Mouse (Mus musculus): Measurements from ENCODE around the gene Agtpbp1. TPM values are rescaled to one million over a fixed set of nuclear protein-coding genes. Genes with fewer than 3 reads are reported as not detected.

Agtpbp1 gene
- polyA plus RNA-seq, 1 experiment: 7.5 TPM

DNA sequence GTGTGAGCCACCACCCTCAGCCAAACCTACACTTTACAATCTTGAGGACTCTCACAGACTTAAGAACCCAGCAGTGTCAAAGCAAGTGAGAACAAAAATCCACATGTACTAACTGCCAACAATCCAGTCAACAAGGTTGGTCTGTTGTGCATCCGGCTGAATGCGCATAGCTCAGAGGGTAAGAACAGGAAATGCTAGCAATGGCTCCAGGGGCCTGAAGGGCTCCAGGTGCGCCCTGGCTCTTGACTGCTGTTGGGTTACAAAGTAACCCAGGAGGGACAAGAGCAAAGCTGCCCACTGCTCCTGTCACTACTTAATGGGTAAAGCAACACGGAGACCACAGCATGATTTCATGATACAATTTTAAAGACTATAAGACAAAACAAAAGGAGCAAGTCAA lies 81.4 kb downstream of the Agtpbp1 start:
- H3ac ChIP-seq (ENCODE audit: control insufficient read depth, insufficient read length, low read depth): no peak overlapping the region
- TF ChIP-seq FOSL1 (IDR thresholded peaks at IDR 0.05; ENCODE audit: insufficient read depth, low read length, poor library complexity, severe bottlenecking) (no peak), USF1 (IDR thresholded peaks at IDR 0.05; ENCODE audit: low read depth) (no peak), MYOG (IDR thresholded peaks at IDR 0.05; ENCODE audit: control insufficient read depth, extremely low read depth, insufficient read length) (no peak), CTCF (IDR thresholded peaks at IDR 0.05; ENCODE audit: control insufficient read depth, insufficient read depth, insufficient read length) (no peak), MYOD1 (IDR thresholded peaks at IDR 0.05; ENCODE audit: control insufficient read depth, insufficient read length, low read depth) (no peak), MAX (IDR thresholded peaks at IDR 0.05) (no peak), CEBPB (IDR thresholded peaks at IDR 0.05; ENCODE audit: low read depth) (no peak)
- H3K36me3 ChIP-seq (ENCODE audit: control insufficient read depth, insufficient read depth): peaks cover 24% of the 10 kb centered on the region
- no peak overlapping the region for H3K4me3 ChIP-seq (ENCODE audit: insufficient read depth, poor library complexity, severe bottlenecking)
- no peaks in the 10 kb centered on the region for H3K79me3 ChIP-seq (ENCODE audit: low read depth)
- no peaks in the 10 kb centered on the region for H3K79me2 ChIP-seq (ENCODE audit: control insufficient read depth, insufficient read depth)
- H3K27me3 ChIP-seq (ENCODE audit: control insufficient read depth, insufficient read depth, insufficient read length): no peaks in the 10 kb centered on the region

DNA sequence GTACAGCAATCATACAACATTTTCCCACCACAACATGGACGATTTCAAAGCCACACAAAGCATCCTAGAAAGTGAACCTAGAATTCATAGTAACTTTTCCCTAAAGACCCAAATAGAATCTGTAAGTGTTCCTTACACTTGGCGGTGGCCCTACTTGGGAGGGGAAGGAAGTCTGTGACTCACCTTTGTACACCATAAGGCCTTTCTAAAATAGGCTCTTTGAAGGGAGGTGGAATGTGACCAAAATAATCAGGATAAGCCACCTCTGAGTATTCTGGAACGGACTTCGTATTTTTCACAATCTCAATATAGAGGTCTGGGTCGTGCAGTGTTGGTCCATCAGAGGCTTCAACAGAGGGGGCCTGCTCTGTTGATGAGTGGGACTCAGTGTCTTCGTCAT lies 85.2 kb downstream of the Agtpbp1 start:
- Histone ChIP-seq H3ac (ENCODE audit: control insufficient read depth, insufficient read length, low read depth) (no peak overlapping the region), H3K79me2 (ENCODE audit: control insufficient read depth, insufficient read depth) (no peaks in the 10 kb centered on the region), H3K36me3 (ENCODE audit: control insufficient read depth, insufficient read depth) (peaks cover 42% of the 10 kb centered on the region), H3K4me3 (ENCODE audit: insufficient read depth, poor library complexity, severe bottlenecking) (no peak overlapping the region), H3K79me3 (ENCODE audit: low read depth) (no peaks in the 10 kb centered on the region), H3K27me3 (ENCODE audit: control insufficient read depth, insufficient read depth, insufficient read length) (no peaks in the 10 kb centered on the region)
- no peak for TF ChIP-seq MYOG (IDR thresholded peaks at IDR 0.05; ENCODE audit: control insufficient read depth, extremely low read depth, insufficient read length)
- TF ChIP-seq FOSL1 (IDR thresholded peaks at IDR 0.05; ENCODE audit: insufficient read depth, low read length, poor library complexity, severe bottlenecking): no peak
- no peak for TF ChIP-seq USF1 (IDR thresholded peaks at IDR 0.05; ENCODE audit: low read depth)
- TF ChIP-seq CEBPB (IDR thresholded peaks at IDR 0.05; ENCODE audit: low read depth): no peak
- no peak for TF ChIP-seq CTCF (IDR thresholded peaks at IDR 0.05; ENCODE audit: control insufficient read depth, insufficient read depth, insufficient read length)
- no peak for TF ChIP-seq MAX (IDR thresholded peaks at IDR 0.05)

DNA sequence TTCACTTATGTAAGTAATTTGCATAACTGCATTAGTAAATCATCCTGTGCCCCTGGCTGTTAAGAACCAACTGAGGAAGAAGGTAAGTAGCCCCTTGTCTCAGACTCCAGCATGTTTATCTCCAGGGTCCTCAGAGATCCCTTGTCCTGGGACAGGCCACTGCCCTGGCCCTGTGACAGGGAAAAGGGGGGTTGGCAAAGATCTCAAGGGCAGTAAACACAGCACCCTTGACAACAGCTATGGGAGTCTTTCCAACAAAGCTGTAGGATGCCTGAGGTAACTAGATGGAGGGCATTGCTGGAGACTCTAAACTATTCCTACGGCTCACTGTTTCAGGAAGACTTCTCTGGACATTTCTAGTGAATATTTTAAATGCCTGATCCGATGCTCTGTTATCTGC lies 85.7 kb downstream of the Agtpbp1 start:
- Histone ChIP-seq H3K4me3 (ENCODE audit: insufficient read depth, poor library complexity, severe bottlenecking) (no peak overlapping the region), H3ac (ENCODE audit: control insufficient read depth, insufficient read length, low read depth) (no peak overlapping the region), H3K79me2 (ENCODE audit: control insufficient read depth, insufficient read depth) (no peaks in the 10 kb centered on the region), H3K79me3 (ENCODE audit: low read depth) (no peaks in the 10 kb centered on the region), H3K36me3 (ENCODE audit: control insufficient read depth, insufficient read depth) (peaks cover 47% of the 10 kb centered on the region), H3K27me3 (ENCODE audit: control insufficient read depth, insufficient read depth, insufficient read length) (no peaks in the 10 kb centered on the region)
- TF ChIP-seq USF1 (IDR thresholded peaks at IDR 0.05; ENCODE audit: low read depth) (no peak), FOSL1 (IDR thresholded peaks at IDR 0.05; ENCODE audit: insufficient read depth, low read length, poor library complexity, severe bottlenecking) (no peak), CTCF (IDR thresholded peaks at IDR 0.05; ENCODE audit: control insufficient read depth, insufficient read depth, insufficient read length) (no peak)

DNA sequence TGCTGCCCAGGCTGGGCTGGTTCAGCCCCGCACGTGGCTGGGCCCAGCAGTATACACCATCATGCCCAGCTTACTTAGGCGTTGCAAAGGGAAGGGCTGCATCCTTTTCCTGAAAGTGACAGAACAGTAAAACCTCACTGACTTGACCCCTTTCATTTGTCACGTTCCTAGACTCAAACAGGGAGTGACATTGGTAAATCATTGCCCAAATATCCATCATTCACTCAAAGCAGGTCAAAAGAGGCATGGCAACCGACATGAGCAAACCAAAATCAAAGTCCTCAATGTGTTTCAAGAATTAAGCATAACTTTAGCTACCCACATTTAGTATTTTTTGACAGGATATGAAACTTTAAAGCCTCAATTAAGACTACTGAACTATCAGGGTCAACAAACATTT lies 86.8 kb downstream of the Agtpbp1 start:
- H3K4me3 ChIP-seq (ENCODE audit: insufficient read depth, poor library complexity, severe bottlenecking): no peak overlapping the region
- no peaks in the 10 kb centered on the region for H3K27me3 ChIP-seq (ENCODE audit: control insufficient read depth, insufficient read depth, insufficient read length)
- H3K79me2 ChIP-seq (ENCODE audit: control insufficient read depth, insufficient read depth): no peaks in the 10 kb centered on the region
- H3K79me3 ChIP-seq (ENCODE audit: low read depth): no peaks in the 10 kb centered on the region
- H3K36me3 ChIP-seq (ENCODE audit: control insufficient read depth, insufficient read depth): peaks cover 45% of the 10 kb centered on the region
- no peak overlapping the region for H3ac ChIP-seq (ENCODE audit: control insufficient read depth, insufficient read length, low read depth)
- no peak for TF ChIP-seq FOSL1 (IDR thresholded peaks at IDR 0.05; ENCODE audit: insufficient read depth, low read length, poor library complexity, severe bottlenecking)
- no peak for TF ChIP-seq CTCF (IDR thresholded peaks at IDR 0.05; ENCODE audit: control insufficient read depth, insufficient read depth, insufficient read length)

DNA sequence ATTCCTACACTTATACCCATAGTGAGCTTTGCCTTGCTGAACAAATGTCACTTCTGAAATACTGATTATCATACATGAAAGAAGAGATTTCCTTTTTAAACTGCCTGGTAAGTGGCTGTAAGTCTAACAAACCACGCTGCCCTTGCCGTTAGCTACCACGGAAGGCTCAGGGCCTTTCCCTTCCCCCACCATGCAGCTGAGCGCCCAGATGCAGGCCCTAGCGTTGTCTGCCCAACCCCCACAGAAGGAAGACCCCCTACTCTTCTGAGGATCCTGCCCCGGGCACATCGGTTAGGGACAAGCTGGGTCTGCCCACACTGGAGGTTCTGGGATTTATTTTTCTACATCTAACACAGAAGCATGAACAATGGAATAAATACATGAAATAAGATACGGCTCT lies 89.2 kb downstream of the Agtpbp1 start:
- TF ChIP-seq FOSL1 (IDR thresholded peaks at IDR 0.05; ENCODE audit: insufficient read depth, low read length, poor library complexity, severe bottlenecking) (no peak), MAX (IDR thresholded peaks at IDR 0.05) (no peak), CTCF (IDR thresholded peaks at IDR 0.05; ENCODE audit: control insufficient read depth, insufficient read depth, insufficient read length) (no peak), MYOG (IDR thresholded peaks at IDR 0.05; ENCODE audit: control insufficient read depth, extremely low read depth, insufficient read length) (no peak), MYOD1 (IDR thresholded peaks at IDR 0.05; ENCODE audit: control insufficient read depth, insufficient read length, low read depth) (no peak), CEBPB (IDR thresholded peaks at IDR 0.05; ENCODE audit: low read depth) (no peak), USF1 (IDR thresholded peaks at IDR 0.05; ENCODE audit: low read depth) (no peak)
- Histone ChIP-seq H3K36me3 (ENCODE audit: control insufficient read depth, insufficient read depth) (peaks cover 52% of the 10 kb centered on the region), H3K79me3 (ENCODE audit: low read depth) (no peaks in the 10 kb centered on the region), H3ac (ENCODE audit: control insufficient read depth, insufficient read length, low read depth) (no peak overlapping the region), H3K79me2 (ENCODE audit: control insufficient read depth, insufficient read depth) (no peaks in the 10 kb centered on the region), H3K27me3 (ENCODE audit: control insufficient read depth, insufficient read depth, insufficient read length) (no peaks in the 10 kb centered on the region), H3K4me3 (ENCODE audit: insufficient read depth, poor library complexity, severe bottlenecking) (no peak overlapping the region)

DNA sequence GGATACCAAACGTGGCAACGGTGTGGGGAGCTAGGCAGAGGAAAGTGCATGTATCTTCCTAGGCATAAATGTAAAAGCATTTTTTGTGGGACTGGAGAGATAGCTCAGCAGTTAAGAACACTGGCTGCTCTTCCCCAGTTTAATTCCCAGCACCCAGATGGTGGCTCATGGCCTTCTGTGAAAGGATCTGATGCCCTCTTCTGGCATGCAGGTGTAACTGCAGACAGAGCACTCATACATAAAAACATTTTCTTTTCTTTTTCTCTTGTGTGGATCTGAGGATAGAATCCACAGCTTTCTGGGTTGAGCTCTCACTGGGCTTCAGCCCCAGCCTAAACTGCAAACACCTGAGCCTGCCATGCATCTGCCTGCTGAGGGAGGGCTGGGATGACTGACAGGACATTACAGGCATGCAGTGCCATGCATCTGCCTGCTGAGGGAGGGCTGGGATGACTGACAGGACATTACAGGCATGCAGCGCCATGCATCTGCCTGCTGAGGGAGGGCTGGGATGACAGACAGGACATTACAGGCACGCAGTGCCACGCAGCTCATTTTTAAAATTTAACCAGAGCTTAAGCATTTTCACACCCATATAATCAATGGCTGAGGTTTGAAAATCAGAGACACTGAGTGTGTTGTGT lies 90.3 kb downstream of the Agtpbp1 start:
- TF ChIP-seq MAX (IDR thresholded peaks at IDR 0.05) (no peak), MYOD1 (IDR thresholded peaks at IDR 0.05; ENCODE audit: control insufficient read depth, insufficient read length, low read depth) (no peak), CTCF (IDR thresholded peaks at IDR 0.05; ENCODE audit: control insufficient read depth, insufficient read depth, insufficient read length) (no peak), CEBPB (IDR thresholded peaks at IDR 0.05; ENCODE audit: low read depth) (no peak), USF1 (IDR thresholded peaks at IDR 0.05; ENCODE audit: low read depth) (no peak), MYOG (IDR thresholded peaks at IDR 0.05; ENCODE audit: control insufficient read depth, extremely low read depth, insufficient read length) (no peak), FOSL1 (IDR thresholded peaks at IDR 0.05; ENCODE audit: insufficient read depth, low read length, poor library complexity, severe bottlenecking) (no peak)
- Histone ChIP-seq H3K79me3 (ENCODE audit: low read depth) (no peaks in the 10 kb centered on the region), H3K27me3 (ENCODE audit: control insufficient read depth, insufficient read depth, insufficient read length) (no peaks in the 10 kb centered on the region), H3K79me2 (ENCODE audit: control insufficient read depth, insufficient read depth) (no peaks in the 10 kb centered on the region), H3K36me3 (ENCODE audit: control insufficient read depth, insufficient read depth) (peaks cover 46% of the 10 kb centered on the region), H3K4me3 (ENCODE audit: insufficient read depth, poor library complexity, severe bottlenecking) (no peak overlapping the region), H3ac (ENCODE audit: control insufficient read depth, insufficient read length, low read depth) (no peak overlapping the region)
